Mouse (Mus musculus): ENCODE results near the gene Ralgds. TPM values are rescaled to one million over a fixed set of nuclear protein-coding genes. Genes with fewer than 3 reads are reported as not detected.

Gene Ralgds
- polyA plus RNA-seq, 1 experiment from 2014 or later, result 12.9 TPM

DNA sequence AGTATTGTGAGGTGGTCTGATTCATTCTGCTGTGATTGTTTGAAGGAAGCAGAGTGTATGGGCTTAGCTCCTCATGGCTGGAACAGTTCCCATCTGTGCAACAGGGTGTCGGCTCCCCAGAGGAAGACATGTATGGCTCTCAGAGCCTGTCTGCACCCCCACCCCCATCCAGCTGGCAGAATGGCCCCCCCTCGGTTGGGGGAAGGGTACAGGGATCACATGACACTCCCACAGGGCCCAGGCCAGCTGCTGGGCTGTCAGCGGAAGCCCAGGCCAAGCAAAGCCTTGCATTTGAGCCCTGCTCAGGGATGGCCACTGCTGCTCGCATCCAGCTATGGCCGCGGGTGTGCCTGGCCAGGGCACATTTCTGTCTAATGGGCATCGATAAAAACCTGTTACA lies 26.3 kb downstream of the Ralgds start:
- Histone ChIP-seq H3K9me3 (ENCODE audit: control insufficient read depth, low read length) (no peaks in the 10 kb centered on the region), H3K27me3 (replicated peaks; ENCODE audit: control insufficient read depth, insufficient read depth, low read length) (peaks cover 3% of the 10 kb centered on the region), H3K4me2 (no peak overlapping the region), H3K27ac (ENCODE audit: low read depth, low read length) (no peak overlapping the region), H3K4me3 (ENCODE audit: low read depth, low read length) (no peak overlapping the region), H3K9ac (ENCODE audit: low read depth, low read length) (no peak overlapping the region), H3K4me1 (replicated peaks; ENCODE audit: control insufficient read depth, insufficient read depth, low read length) (peaks cover 18% of the 10 kb centered on the region), H3K36me3 (ENCODE audit: control insufficient read depth, insufficient read depth, low read length) (no peaks in the 10 kb centered on the region)
- WGBS, result 67% methylated on average over 7 of the region's 7 CpGs
- ATAC-seq (replicated peaks; ENCODE audit: low FRiP score) (no peak), DNase-seq (ENCODE audit: low spot score) (no peak)

DNA sequence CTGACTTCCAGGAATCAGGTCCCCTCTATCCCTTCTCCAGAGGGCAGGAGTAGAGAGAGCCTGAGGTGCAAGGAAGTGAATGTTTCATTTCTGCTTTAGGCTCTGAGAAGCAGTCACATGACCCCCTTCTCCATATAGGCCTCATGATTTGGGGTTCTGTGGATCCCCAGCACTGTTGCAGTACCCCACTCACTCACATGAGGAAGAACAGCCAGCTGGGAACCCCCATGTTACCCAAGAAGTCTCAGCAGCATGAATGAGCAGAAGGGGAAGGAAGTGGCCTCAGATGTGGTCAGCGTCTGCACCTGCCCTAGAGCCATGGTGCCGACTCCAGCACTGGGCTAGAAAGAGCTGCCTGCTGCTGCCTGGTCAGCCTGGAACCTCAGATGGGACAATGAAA lies 27.0 kb downstream of the Ralgds start:
- H3K4me1 ChIP-seq (replicated peaks; ENCODE audit: control insufficient read depth, insufficient read depth, low read length), result peaks cover 16% of the 10 kb centered on the region

DNA sequence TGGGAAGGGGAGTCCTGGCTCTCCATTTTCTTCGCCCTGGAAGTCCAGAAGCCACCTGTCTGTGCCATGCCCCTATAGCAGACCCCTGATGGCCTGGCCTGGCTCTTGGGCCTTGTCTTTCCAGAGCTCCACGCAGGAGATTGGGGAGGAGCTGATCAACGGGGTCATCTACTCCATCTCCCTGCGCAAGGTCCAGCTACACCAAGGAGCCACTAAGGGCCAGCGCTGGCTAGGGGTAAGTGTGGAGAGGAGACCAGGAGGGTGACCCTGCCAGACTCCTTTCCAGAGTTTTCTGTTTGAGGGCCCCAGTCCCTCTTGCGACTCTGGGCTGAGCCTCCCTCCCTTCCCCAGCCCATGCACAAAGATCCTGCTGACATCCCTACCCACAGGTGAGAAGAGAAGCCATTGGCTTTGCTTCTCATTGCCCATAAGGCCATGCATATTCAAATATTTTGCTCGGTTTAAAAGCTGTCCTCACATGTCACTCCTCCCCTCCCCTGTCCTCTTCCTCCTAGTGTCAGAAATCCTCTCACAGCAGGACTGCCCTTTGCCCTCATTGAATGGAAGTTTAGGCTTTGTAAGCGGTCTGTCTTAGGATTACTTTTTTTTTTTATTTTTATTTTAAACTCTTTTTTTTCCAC lies 27.8 kb downstream of the Ralgds start:
- H3K4me1 ChIP-seq (replicated peaks; ENCODE audit: control insufficient read depth, insufficient read depth, low read length), result peaks cover 12% of the 10 kb centered on the region
- 71% methylated on average over 8 of the region's 8 CpGs for WGBS
- no peak overlapping the region for H3K4me2 ChIP-seq
- no peak overlapping the region for H3K4me3 ChIP-seq (ENCODE audit: low read depth, low read length)
- no peak overlapping the region for H3K9ac ChIP-seq (ENCODE audit: low read depth, low read length)
- no peaks in the 10 kb centered on the region for H3K9me3 ChIP-seq (ENCODE audit: control insufficient read depth, low read length)
- ATAC-seq (replicated peaks; ENCODE audit: low FRiP score), result no peak
- H3K27me3 ChIP-seq (replicated peaks; ENCODE audit: control insufficient read depth, insufficient read depth, low read length), result no peaks in the 10 kb centered on the region
- no peak overlapping the region for H3K27ac ChIP-seq (ENCODE audit: low read depth, low read length)
- no peaks in the 10 kb centered on the region for H3K36me3 ChIP-seq (ENCODE audit: control insufficient read depth, insufficient read depth, low read length)
- no peak for DNase-seq (ENCODE audit: low spot score)

More for the DNA sequence above, 27.0 kb downstream of the Ralgds start:
- no peaks in the 10 kb centered on the region for H3K9me3 ChIP-seq (ENCODE audit: control insufficient read depth, low read length)
- ATAC-seq (replicated peaks; ENCODE audit: low FRiP score), result no peak
- H3K4me2 ChIP-seq, result no peak overlapping the region
- H3K4me3 ChIP-seq (ENCODE audit: low read depth, low read length), result no peak overlapping the region
- no peak overlapping the region for H3K9ac ChIP-seq (ENCODE audit: low read depth, low read length)
- no peak for DNase-seq (ENCODE audit: low spot score)
- 35% methylated on average over 2 of the region's 2 CpGs for WGBS
- H3K27ac ChIP-seq (ENCODE audit: low read depth, low read length), result no peak overlapping the region
- H3K27me3 ChIP-seq (replicated peaks; ENCODE audit: control insufficient read depth, insufficient read depth, low read length), result no peaks in the 10 kb centered on the region
- no peaks in the 10 kb centered on the region for H3K36me3 ChIP-seq (ENCODE audit: control insufficient read depth, insufficient read depth, low read length)

GRCm38 (mm10) chr2:28543894-28544293 lies 31.0 kb downstream of the Ralgds start:
- H3K9ac ChIP-seq (ENCODE audit: low read depth, low read length), result no peak overlapping the region
- DNase-seq (ENCODE audit: low spot score), result no peak
- WGBS, result 86% methylated on average over 8 of the region's 8 CpGs
- no peak overlapping the region for H3K4me3 ChIP-seq (ENCODE audit: low read depth, low read length)
- no peaks in the 10 kb centered on the region for H3K9me3 ChIP-seq (ENCODE audit: control insufficient read depth, low read length)
- H3K27ac ChIP-seq (ENCODE audit: low read depth, low read length), result no peak overlapping the region
- no peaks in the 10 kb centered on the region for H3K36me3 ChIP-seq (ENCODE audit: control insufficient read depth, insufficient read depth, low read length)
- no peak overlapping the region for H3K4me2 ChIP-seq
- peaks cover 9% of the 10 kb centered on the region for H3K4me1 ChIP-seq (replicated peaks; ENCODE audit: control insufficient read depth, insufficient read depth, low read length)
- no peaks in the 10 kb centered on the region for H3K27me3 ChIP-seq (replicated peaks; ENCODE audit: control insufficient read depth, insufficient read depth, low read length)
- ATAC-seq (replicated peaks; ENCODE audit: low FRiP score), result no peak

DNA sequence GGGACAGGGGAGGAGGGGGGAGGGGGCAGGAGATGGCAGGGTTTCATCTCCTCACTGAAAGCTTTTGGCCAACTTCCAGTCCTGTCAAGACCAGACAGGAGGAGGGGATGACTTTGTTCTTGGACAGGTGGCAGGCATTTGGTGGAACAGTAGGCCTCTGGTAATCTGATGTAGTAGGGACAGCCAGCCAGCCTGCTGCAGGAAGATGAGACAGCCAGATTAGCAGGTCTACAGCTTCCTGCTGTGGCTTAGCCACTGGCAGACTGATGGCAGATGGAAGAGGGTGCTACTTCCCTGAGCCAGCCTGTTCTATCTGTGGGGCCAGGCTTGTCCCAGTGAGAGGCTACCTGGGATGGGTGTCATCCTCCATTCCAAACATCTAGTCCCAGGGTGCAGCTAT lies 33.1 kb downstream of the Ralgds start:
- Histone ChIP-seq H3K4me1 (replicated peaks; ENCODE audit: control insufficient read depth, insufficient read depth, low read length) (no peaks in the 10 kb centered on the region), H3K27ac (ENCODE audit: low read depth, low read length) (no peak overlapping the region), H3K9me3 (ENCODE audit: control insufficient read depth, low read length) (no peaks in the 10 kb centered on the region), H3K36me3 (ENCODE audit: control insufficient read depth, insufficient read depth, low read length) (peaks cover 6% of the 10 kb centered on the region; the same call in 1 of the 2 replicates), H3K4me3 (ENCODE audit: low read depth, low read length) (no peak overlapping the region), H3K9ac (ENCODE audit: low read depth, low read length) (no peak overlapping the region), H3K4me2 (no peak overlapping the region), H3K27me3 (replicated peaks; ENCODE audit: control insufficient read depth, insufficient read depth, low read length) (no peaks in the 10 kb centered on the region)
- ATAC-seq (replicated peaks; ENCODE audit: low FRiP score) (no peak), DNase-seq (ENCODE audit: low spot score) (no peak)

GRCm38 (mm10) chr2:28546560-28546959 lies 33.6 kb downstream of the Ralgds start:
- DNase-seq (ENCODE audit: low spot score) (no peak), ATAC-seq (replicated peaks; ENCODE audit: low FRiP score) (no peak)
- WGBS, result 75% methylated on average over 6 of the region's 6 CpGs
- Histone ChIP-seq H3K27ac (ENCODE audit: low read depth, low read length) (no peak overlapping the region), H3K36me3 (ENCODE audit: control insufficient read depth, insufficient read depth, low read length) (peaks cover 6% of the 10 kb centered on the region; the same call in 1 of the 2 replicates), H3K9ac (ENCODE audit: low read depth, low read length) (no peak overlapping the region), H3K4me1 (replicated peaks; ENCODE audit: control insufficient read depth, insufficient read depth, low read length) (no peaks in the 10 kb centered on the region), H3K4me2 (no peak overlapping the region), H3K27me3 (replicated peaks; ENCODE audit: control insufficient read depth, insufficient read depth, low read length) (no peaks in the 10 kb centered on the region), H3K9me3 (ENCODE audit: control insufficient read depth, low read length) (no peaks in the 10 kb centered on the region), H3K4me3 (ENCODE audit: low read depth, low read length) (no peak overlapping the region)

DNA sequence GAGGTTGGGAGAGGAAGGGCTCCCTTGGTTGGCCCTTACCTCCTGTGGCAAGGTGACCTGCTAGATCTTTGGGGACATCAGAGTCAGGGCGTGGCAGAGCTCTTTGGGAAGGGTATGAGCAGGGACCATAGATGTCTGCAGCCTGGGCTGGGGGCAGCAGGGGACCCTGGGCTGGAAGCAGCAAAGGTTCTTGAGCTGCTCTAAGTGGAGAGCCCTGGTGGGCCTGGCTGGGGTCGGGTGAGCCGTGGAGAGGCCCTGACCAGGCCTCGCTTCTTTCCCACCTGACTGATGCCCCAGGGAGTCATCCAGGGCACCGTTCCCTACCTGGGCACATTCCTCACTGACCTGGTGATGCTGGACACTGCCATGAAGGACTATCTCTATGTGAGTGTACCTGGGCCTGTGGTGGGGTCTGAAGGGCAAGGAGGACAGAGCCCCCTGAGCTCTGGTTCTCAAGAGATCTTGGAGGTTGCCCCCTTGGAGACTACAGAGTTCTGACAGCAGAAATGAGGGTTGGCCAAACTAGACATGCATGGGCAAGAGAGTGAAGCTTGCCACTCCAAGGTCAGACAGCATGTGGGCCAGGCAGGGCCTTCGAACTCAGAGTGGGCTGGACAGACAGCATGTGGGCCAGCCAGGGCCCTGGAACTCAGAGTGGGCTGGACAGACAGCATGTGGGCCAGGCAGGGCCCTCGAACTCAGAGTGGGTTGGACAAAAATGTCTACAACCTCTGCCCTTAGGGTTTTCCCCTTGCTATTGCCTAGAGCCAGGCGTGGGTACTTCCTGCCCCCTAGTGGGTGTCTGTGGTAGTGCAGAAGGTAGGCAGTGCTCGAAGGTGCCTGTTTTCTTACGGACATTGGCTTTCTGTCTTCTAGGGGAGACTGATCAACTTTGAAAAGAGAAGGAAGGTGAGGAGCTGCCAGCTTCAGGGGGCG lies 34.6 kb downstream of the Ralgds start:
- no peaks in the 10 kb centered on the region for H3K27me3 ChIP-seq (replicated peaks; ENCODE audit: control insufficient read depth, insufficient read depth, low read length)
- WGBS, result 43% methylated on average over 11 of the region's 11 CpGs
- no peak overlapping the region for H3K4me2 ChIP-seq
- no peak overlapping the region for H3K4me3 ChIP-seq (ENCODE audit: low read depth, low read length)
- H3K9ac ChIP-seq (ENCODE audit: low read depth, low read length), result no peak overlapping the region
- no peaks in the 10 kb centered on the region for H3K4me1 ChIP-seq (replicated peaks; ENCODE audit: control insufficient read depth, insufficient read depth, low read length)
- H3K36me3 ChIP-seq (ENCODE audit: control insufficient read depth, insufficient read depth, low read length), result peaks cover 6% of the 10 kb centered on the region; the same call in 1 of the 2 replicates
- no peaks in the 10 kb centered on the region for H3K9me3 ChIP-seq (ENCODE audit: control insufficient read depth, low read length)
- no peak; the same call in 1 of the 2 replicates for ATAC-seq (replicated peaks; ENCODE audit: low FRiP score)
- no peak overlapping the region for H3K27ac ChIP-seq (ENCODE audit: low read depth, low read length)
- peak; percentile 84 for DNase-seq (ENCODE audit: low spot score)

DNA sequence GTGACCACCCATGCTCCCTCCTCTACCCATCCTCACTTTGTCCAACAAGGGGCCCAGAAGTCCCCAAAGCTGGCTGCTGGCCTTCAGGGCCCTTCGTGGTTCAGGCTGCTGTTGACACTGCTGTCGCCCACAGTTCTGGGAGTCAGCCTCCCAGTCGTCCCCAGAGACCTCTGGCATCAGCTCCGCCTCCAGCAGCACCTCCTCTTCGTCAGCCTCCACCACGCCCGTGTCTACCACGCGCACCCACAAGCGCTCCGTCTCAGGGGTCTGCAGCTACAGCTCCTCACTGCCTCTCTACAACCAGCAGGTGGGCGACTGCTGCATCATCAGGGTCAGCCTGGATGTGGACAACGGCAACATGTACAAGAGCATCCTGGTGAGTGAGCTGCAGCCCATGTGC lies 36.2 kb downstream of the Ralgds start:
- Histone ChIP-seq H3K4me2 (no peak overlapping the region), H3K9ac (ENCODE audit: low read depth, low read length) (no peak overlapping the region), H3K4me3 (ENCODE audit: low read depth, low read length) (no peak overlapping the region), H3K36me3 (ENCODE audit: control insufficient read depth, insufficient read depth, low read length) (peaks cover 6% of the 10 kb centered on the region; the same call in 1 of the 2 replicates), H3K27ac (ENCODE audit: low read depth, low read length) (no peak overlapping the region), H3K27me3 (replicated peaks; ENCODE audit: control insufficient read depth, insufficient read depth, low read length) (no peaks in the 10 kb centered on the region), H3K4me1 (replicated peaks; ENCODE audit: control insufficient read depth, insufficient read depth, low read length) (no peaks in the 10 kb centered on the region), H3K9me3 (ENCODE audit: control insufficient read depth, low read length) (no peaks in the 10 kb centered on the region)
- 87% methylated on average over 13 of the region's 13 CpGs for WGBS
- no peak for ATAC-seq (replicated peaks; ENCODE audit: low FRiP score)
- no peak for DNase-seq (ENCODE audit: low spot score)

Data from liver, embryonic 11.5 days (tissue).